Mouse (Mus musculus) lung, embryonic 14.5 days (tissue): ENCODE measurements at regions not wholly inside any gene's neighbourhood (a gene's known extent, or its start where the extent isn't known, plus 50 kb on each side); places are given as distances from the start of the nearest gene placed in this dataset.

ENCODE experiments used
- ATAC-seq: fragments of 200-750 bp; cut with Nextera tagmentation; 2 replicates; pipeline ENCODE4 v1.8.0; 2017; ENCODE audit warnings: mild to moderate bottlenecking, moderate TSS enrichment, moderate library complexity; ENCODE audit not compliant: insufficient read depth
- DNase-seq: peaks from one replicate; pipeline ENCODE4 v3.0.0-alpha.2; 2015
- H3K27ac ChIP-seq: fragments of 300-500 bp; sonication (generic); 2 replicates; pipeline ENCODE4 v1.5.1; 2014; ENCODE audit warnings: low read depth, mild to moderate bottlenecking, moderate library complexity
- H3K27me3 ChIP-seq: fragments of 300-500 bp; sonication (generic); 2 replicates; pipeline ENCODE4 v1.6.1; 2014; ENCODE audit warnings: low read length, control low read depth; ENCODE audit not compliant: insufficient read depth
- H3K36me3 ChIP-seq: fragments of 300-500 bp; sonication (generic); 2 replicates; pipeline ENCODE4 v1.6.1; 2014; ENCODE audit warnings: control low read depth; ENCODE audit not compliant: insufficient read depth
- H3K4me1 ChIP-seq: fragments of 300-500 bp; sonication (generic); 2 replicates; pipeline ENCODE4 v1.6.1; 2014; ENCODE audit warnings: antibody characterized with exemption, control low read depth; ENCODE audit not compliant: insufficient read depth
- H3K4me2 ChIP-seq: fragments of 300-500 bp; sonication (generic); 2 replicates; pipeline ENCODE4 v1.6.1; 2014; ENCODE audit warnings: mild to moderate bottlenecking
- H3K4me3 ChIP-seq: fragments of 300-500 bp; sonication (generic); 2 replicates; pipeline ENCODE4 v1.5.1; 2014; ENCODE audit warnings: low read depth, low read length
- H3K9ac ChIP-seq: fragments of 300-500 bp; sonication (generic); 2 replicates; pipeline ENCODE4 v1.6.1; 2014
- H3K9me3 ChIP-seq: fragments of 300-500 bp; sonication (generic); 2 replicates; pipeline ENCODE4 v1.6.1; 2016; ENCODE audit warnings: low read depth, low read length, control low read depth
- CTCF ChIP-seq: IDR thresholded peaks from 2 replicates; pipeline ENCODE4 v1.5.1; 2016; ENCODE audit warnings: antibody characterized with exemption, low read depth
- WGBS: fragments of 180-500 bp; shearing (Covaris S2); extraction: QIAGEN DNeasy Blood & Tissue Kit; methylation state at CpG from one replicate; pipeline ENCODE4 v1.1.7; 2014; 5-methylcytosine and 5-hydroxymethylcytosine counted together

- DNase-seq (peak; percentile 51), ATAC-seq (no peak)
- Histone ChIP-seq H3K4me1 (no peaks in the 10 kb centered on the region), H3K36me3 (no peaks in the 10 kb centered on the region), H3K4me2 (no peak overlapping the region), H3K27ac (no peak overlapping the region), H3K27me3 (no peaks in the 10 kb centered on the region), H3K4me3 (no peak overlapping the region), H3K9ac (no peak overlapping the region), H3K9me3 (no peaks in the 10 kb centered on the region)
- WGBS: 59% methylated on average over 5 of the region's 5 CpGs
- no peak for TF ChIP-seq CTCF
These were observed 576.2 kb downstream of the Ebf1 start for GRCm38 (mm10) chr11:45193319-45193718.

DNA sequence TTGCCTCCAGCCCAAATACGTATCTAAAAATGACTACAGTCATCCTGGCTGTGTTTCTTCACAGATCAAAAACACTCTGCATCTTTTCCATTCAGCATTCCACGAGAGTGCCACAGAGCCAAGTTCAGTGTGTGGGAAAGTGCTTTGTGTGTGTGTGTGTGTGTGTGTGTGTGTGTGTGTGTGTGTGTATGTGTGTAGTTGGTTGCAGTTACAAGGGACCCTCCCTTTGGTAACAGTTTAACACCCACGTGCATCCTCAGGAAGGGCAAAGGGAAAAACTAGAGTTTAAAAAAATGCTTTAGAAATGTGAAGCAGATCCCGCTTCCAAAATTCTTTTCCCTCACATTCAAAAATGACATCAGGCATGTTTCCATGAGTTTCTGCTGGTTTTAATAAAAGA, 582.4 kb downstream of the Ebf1 start:
- WGBS: 68% methylated on average over 4 of the region's 4 CpGs
- Histone ChIP-seq H3K4me3 (no peak overlapping the region), H3K9ac (no peak overlapping the region), H3K27me3 (no peaks in the 10 kb centered on the region), H3K36me3 (no peaks in the 10 kb centered on the region), H3K4me2 (no peak overlapping the region), H3K4me1 (no peaks in the 10 kb centered on the region), H3K9me3 (no peaks in the 10 kb centered on the region), H3K27ac (no peak overlapping the region)
- no peak for TF ChIP-seq CTCF
- no peak for ATAC-seq
- no peak for DNase-seq

DNA sequence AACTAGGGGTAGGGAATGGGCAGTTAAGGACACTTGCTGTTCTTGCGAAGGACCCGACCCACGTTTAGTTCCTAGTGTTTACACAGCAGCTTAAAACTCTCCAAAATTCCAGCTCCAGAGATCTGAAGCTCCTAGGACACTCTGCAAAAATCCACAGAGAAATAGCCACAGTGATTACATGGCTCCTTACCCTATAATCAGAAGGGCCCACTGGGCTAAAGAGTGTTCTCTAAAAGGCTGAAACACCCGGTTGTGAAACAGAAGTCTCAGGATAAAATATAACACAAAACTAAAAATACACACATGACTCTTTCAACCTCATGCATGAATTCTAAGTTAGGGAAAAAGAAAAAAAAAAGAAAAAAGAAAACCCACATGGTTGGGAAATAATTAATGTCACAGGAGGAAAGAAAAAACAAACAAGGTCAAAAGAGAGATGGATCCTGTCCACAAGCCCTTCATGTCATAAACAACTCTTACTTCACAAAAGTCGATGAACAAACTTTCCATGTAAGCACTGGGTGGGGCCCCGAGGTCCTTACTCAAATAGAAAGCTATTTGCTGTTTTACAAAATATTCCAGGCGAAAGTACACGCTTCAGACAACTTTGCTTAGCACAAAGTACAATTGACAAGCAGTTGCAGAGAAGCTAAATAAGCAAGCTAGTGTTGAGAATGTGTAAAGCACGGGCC, 583.7 kb downstream of the Ebf1 start:
- TF ChIP-seq CTCF: no peak
- Histone ChIP-seq H3K9me3 (no peaks in the 10 kb centered on the region), H3K27ac (no peak overlapping the region), H3K9ac (no peak overlapping the region), H3K4me1 (no peaks in the 10 kb centered on the region), H3K36me3 (no peaks in the 10 kb centered on the region), H3K4me3 (no peak overlapping the region), H3K27me3 (no peaks in the 10 kb centered on the region), H3K4me2 (no peak overlapping the region)
- WGBS: 45% methylated on average over 9 of the region's 9 CpGs
- no peak for DNase-seq
- no peak for ATAC-seq

DNA sequence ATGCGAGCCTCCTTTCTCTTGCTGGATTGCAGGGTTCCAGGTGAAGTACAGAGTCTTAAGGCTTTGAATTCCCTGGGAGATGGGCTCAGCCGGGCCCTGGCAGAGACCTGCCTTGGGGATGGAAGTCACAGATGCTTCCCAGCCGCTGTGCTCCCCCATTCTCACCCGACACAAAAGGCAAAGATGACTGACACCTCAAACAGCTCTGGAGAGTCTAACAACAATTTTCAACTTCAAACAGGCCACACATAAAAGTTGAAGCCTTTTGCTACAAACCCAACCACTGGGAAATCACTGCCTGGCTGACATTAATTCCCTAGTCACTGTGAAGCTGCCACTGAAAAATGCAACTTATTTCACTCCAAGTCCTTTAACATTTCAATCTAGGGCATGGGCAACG, 586.3 kb downstream of the Ebf1 start:
- Histone ChIP-seq H3K27ac (no peak overlapping the region), H3K9me3 (no peaks in the 10 kb centered on the region), H3K4me3 (no peak overlapping the region), H3K36me3 (no peaks in the 10 kb centered on the region), H3K4me1 (no peaks in the 10 kb centered on the region), H3K9ac (no peak overlapping the region), H3K4me2 (no peak overlapping the region), H3K27me3 (no peaks in the 10 kb centered on the region)
- ATAC-seq (no peak), DNase-seq (no peak)
- no peak for TF ChIP-seq CTCF
- 67% methylated on average over 5 of the region's 5 CpGs for WGBS

- Histone ChIP-seq H3K36me3 (no peaks in the 10 kb centered on the region), H3K9ac (no peak overlapping the region), H3K4me3 (no peak overlapping the region), H3K4me2 (no peak overlapping the region), H3K4me1 (no peaks in the 10 kb centered on the region), H3K9me3 (no peaks in the 10 kb centered on the region), H3K27ac (no peak overlapping the region), H3K27me3 (no peaks in the 10 kb centered on the region)
- TF ChIP-seq CTCF: no peak
- ATAC-seq (no peak), DNase-seq (no peak)
- 65% methylated on average over 8 of the region's 8 CpGs for WGBS
These were observed 589.8 kb downstream of the Ebf1 start for GRCm38 (mm10) chr11:45206611-45207525.

GRCm38 (mm10) chr11:45214096-45214495, 597.0 kb downstream of the Ebf1 start:
- ATAC-seq (no peak), DNase-seq (peak; percentile 44)
- no peaks in the 10 kb centered on the region for H3K36me3 ChIP-seq
- H3K4me1 ChIP-seq: no peaks in the 10 kb centered on the region
- no peaks in the 10 kb centered on the region for H3K27me3 ChIP-seq
- no peak overlapping the region for H3K9ac ChIP-seq
- H3K27ac ChIP-seq: no peak overlapping the region
- H3K4me2 ChIP-seq: no peak overlapping the region
- no peaks in the 10 kb centered on the region for H3K9me3 ChIP-seq
- H3K4me3 ChIP-seq: no peak overlapping the region
- WGBS: 32% methylated on average over 1 of the region's 1 CpGs
- no peak for TF ChIP-seq CTCF

- no peak for TF ChIP-seq CTCF
- DNase-seq (no peak), ATAC-seq (no peak)
- Histone ChIP-seq H3K9ac (no peak overlapping the region), H3K4me2 (no peak overlapping the region), H3K4me3 (no peak overlapping the region), H3K27ac (no peak overlapping the region), H3K27me3 (no peaks in the 10 kb centered on the region), H3K4me1 (no peaks in the 10 kb centered on the region), H3K9me3 (no peaks in the 10 kb centered on the region), H3K36me3 (no peaks in the 10 kb centered on the region)
- WGBS: 50% methylated on average over 3 of the region's 3 CpGs
These were observed 599.9 kb downstream of the Ebf1 start for GRCm38 (mm10) chr11:45216942-45217474.
